Mouse (Mus musculus) embryo, embryonic 9.5 days (tissue): Measurements from ENCODE around the gene Rusc1.

Source experiments
- DNase-seq: peaks from one replicate; pipeline ENCODE4 v3.0.0-alpha.2; 2017; ENCODE audit errors: extremely low spot score

The Rusc1 gene

DNA sequence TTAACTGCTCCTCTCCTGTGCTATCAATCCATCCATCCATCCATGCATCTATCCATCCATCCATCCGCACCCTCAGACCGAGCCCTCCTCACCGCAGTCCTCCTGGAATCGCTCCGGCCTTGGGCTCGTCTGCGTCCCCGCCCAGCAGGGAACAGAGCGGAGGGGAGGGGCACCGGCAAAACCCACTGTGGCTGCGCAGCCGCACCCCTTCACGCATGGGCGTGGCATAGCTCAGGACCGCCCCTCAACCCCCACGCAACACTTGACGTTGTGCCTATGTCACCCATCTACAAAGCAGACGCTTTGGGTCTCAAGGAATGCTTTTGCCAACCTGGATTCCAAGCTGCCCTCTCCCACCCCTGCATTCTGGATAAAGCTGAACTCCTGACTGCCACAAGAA, at the start of gene Rusc1:
TSS of gene Rusc1 (minus strand) at position 137 of the 400 bp plus-strand sequence.
- DNase-seq, result peak; percentile 81

DNA sequence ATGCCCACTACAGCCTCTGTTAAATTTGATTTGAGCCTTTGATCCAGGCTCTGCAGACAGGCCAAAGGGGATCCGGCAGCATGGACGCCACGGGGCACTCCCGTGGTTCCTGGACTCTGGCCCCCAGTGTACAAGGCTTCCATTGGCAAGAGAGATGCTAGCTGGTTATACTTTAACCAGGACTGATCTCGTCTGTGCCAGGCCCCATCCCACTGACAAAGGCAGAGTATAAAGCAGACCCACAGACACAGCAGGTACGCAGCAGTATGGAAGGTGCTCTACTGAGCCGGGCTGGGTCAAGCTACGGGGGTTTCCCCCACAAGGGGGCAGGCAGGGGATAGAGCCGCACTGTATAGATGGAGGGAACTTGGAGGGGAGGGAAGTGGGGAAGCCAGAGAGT, 43.3 kb upstream of the Rusc1 start:
- peak; percentile 31 for DNase-seq

DNA sequence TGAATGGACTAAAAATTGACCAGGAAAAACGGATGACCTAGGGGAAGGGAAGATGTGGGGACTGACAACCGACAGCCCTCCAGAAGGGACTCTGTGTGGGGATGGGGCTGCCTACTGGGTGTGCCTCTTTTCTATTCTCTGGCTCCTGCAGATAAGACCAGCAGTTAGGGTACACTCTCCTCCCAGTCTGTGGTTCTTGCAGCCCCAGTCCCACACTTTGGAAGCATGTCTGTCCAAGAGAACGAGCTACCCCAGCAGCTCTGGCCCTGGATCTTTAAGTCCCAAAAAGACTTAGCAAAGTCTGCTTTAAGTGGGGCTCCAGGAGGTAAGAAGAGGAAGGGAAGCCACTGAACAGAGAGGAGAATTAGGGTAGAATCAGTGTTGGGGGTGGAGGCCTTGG, 42.8 kb upstream of the Rusc1 start, which contains the start of gene Pklr:
TSS of gene Pklr (plus strand) at position 185 of the 400 bp plus-strand sequence.
- no peak for DNase-seq

DNA sequence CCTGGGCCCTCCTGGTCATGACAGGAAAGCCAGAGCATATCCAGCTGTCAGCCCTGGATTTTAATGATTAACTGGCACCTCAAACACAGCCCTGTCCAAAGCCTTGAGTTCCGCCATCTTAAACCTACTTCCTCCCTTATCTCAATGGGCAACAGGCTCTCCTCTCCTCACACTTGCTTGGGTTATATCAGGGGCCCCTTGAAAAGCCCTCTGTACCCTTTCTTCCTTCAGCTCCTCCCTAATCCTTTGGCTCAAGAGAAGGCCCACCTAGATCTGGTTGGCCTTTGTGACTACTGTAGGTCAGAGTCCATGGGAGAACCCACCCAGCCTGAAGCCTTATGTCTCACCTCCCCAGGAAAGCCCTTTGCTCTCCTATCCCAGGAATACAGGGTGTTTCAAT, 40.6 kb upstream of the Rusc1 start:
- no peak for DNase-seq

DNA sequence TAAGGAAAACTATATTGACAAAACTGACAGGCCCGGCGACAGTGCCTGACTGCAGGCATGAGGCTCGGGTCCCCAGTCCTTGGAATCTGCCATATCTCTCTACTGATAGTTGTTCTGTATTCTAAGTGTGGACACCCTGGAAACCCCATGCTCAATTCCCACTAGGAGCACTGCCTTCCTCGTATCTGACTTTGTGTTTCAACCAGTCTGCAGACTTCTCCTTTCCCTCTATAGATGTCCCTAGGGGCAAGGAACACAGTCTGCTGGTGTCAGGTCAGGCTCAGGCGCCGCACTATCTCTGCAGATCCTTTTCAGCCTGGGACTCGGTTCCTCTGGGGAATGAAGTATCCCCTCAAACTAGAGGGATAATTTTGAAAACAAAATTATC, 39.9 kb upstream of the Rusc1 start:
- DNase-seq, result no peak

DNA sequence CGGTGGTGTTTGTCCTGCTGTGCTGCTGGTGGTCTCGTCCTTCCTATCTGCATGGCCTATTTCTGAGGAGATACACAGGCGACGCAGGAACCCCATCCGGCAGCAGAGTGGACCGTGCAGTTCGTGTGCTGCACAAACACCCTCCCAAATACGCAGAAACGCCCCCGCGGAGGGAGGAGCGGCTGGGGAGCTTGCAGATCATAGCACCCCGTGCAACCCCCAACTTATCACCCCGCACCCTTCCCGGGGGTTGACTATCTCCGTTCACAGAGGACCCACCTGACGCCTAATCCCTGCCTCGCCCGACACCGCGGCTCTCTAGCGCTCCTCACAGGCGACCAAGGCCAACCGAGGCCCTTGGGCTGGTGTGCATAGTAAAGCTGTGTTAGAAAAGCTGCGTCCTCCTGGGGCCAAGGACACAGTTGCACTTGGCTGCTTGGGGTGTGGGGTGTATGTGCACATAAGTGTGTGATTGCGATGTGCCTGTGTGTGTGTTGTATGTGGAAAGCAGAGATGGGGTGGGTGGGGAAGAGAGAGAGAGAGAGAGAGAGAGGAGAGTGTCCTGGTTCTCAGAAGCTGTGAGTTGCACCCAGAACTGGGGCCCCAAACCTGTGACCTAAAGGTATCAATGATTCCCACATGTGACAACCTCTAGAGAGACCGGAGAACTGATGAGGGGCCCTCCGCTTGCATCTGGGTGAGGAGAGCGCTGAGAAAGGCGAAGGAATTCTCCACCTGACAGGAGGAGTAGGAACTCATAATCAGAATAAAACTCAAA, 39.4 kb upstream of the Rusc1 start:
- peak; percentile 40 for DNase-seq

DNA sequence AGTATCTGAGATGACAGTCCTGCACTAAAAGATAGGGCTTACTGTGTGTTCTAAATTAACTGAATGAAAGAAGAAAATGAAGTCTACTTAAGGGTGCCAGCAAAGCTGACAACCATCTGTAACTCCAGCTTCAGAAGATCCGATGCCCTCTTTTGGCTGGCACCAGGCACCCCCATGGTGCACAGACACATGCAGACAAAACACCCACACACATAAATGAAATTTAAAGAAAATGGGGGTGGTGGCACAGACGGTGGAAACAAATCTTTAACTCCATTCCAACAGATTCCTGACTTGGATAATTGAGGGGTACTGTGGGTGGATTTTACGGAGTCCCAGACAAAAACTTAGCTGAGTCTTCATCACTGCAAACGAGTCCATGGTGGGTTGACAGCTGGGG, 38.7 kb upstream of the Rusc1 start:
- DNase-seq, result no peak

DNA sequence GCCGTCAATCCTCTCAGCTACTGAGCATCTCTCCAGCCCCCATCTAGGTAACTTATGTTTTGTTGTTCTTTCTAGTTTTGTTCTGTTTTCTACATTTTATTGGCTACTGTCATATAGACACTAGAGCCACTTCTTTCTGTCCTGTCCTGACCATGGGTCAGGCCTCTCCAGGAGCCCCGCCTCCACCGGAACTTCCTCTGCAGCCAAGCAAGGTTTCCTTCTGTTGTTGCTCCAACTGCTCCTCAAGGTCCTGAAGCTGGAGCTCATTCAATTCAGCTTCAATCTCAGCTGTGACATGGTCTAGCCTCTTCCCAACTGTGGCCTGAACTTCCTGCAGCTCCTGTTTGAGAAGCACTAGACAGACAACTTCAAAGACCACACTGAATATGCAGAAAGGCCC, 36.8 kb upstream of the Rusc1 start:
- DNase-seq, result no peak

DNA sequence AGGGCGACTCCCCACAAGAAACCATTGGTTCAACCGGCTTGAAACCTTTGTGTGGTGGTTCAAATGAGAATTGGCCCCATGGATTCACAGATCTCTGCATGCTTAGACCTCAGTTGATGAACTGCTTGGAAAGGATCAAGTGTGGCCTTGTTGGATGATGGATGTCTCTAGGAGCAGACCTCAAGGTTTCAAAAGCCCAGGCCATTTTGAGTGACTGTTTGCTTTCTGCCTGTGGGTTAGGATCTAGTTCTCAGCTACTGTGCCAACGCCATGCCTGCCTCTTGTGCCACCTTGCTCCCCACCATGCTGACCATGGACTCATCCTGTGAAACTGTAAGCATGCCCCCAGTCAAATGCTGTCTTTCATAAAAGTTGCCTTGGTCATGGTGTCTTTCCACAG, 32.9 kb upstream of the Rusc1 start:
- DNase-seq, result no peak

DNA sequence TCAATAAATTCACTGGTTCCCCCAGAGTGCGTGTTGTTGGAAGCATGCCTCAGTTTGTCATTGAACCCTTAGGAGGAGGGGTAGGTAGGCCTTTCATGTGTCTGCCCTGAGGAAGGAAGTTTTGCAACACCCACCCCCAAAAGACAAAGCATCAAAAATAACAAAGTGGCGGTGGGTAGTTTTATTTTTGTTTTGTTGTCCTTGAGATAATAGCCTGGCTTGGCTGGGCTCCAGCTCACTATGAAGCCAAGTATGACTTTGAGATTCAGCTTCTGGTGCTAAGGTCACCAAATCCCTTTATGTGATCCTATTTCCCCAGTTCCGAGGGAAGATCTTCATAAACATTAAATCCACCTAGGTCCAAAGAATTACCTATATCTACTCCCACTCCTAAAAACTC, 31.1 kb upstream of the Rusc1 start:
- DNase-seq, result no peak

DNA sequence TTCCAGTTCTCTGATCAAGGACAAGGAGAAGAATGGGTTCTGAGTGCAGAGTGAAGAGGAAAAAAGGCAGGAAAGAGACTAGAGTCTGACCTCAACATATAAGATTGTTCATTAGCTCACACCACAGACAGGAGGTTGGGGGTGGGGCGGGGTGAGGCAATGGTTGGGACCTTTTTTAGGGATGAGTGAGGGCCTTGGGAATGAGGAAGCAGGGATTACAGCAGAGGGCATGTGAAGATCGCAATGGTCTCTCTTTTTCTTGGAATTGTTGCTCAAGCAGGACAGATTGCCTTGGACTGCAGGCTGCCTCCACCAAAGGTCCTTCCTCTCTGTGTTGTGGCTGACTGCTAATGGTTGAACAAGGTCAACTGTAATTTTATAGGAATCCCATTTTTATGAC, 30.2 kb upstream of the Rusc1 start:
- no peak for DNase-seq

DNA sequence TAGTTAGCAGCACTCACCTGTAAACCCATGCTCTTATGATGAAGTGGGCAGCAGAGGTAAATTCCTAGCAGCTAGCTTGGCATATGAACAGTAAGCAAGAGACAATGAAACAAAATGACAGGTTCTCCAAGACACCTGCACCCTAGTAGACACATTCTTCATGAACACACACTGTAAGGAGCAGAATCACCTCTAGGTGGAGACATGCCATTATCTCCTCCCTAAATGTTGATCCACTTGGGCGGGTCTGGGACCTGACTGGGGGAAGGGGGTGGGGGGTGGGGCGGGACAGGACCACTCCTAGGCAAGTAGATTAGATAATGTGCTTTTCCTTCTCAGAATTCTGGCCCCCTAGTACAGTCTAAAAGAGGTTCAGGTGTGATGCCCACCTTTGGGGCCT, 22.4 kb upstream of the Rusc1 start:
- DNase-seq, result peak; percentile 17

DNA sequence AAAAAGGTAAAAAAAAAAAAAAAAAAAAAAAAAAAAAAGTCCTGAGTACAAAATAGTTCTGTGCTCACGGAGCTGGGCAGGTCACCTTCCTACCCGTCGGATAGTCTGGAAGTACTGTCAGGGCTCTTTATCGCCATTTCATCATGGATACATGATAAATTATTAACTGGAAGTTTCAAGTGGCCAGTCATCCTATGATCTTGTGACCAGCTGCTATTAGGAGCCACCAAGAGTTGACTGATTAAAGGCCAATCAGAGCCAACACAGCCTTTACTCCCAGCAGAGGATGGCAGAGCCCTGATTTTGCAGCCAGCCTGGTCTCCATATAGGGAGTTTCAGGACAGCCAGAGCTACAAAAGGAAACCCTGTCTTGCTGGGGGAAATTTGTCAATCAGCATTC, 19.9 kb upstream of the Rusc1 start:
- DNase-seq, result no peak

DNA sequence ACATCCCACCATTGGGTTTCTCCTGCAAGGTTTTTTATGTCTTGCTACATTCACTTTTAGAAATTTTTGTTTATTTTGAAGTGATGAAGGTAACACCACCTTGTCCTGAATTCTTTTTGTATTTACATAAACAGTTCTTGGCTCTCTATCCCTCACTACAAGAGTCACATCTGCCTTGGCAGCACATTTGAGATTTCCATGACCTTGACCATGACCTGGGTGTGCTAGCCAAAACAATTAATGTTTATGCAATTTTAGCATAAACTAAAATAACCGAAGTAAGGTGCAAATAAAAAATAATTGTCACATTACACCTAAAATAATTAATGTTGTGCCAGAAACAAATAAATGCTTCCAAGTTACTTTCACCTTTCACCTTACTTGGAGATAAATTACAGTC, 15.0 kb upstream of the Rusc1 start:
- no peak for DNase-seq

DNA sequence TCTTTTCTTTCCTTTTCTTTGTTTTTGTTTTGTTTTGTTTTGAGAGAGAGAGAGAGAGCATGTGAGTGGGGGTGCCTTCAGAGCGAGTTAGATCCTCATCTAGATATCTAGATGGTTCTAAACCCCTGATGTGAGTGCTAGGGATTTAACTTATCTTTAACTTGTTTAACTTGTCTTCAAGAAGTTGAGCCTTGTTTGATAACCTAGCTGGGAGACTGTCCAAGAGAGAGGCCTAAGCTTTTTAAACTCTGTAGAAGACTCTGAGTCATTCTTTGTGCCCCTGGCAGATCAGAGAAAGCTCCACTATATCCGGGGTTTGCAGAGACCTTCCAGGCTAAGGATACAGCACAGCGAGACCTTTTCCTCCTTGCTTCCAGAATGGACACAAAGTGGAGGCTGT, 14.4 kb upstream of the Rusc1 start:
- DNase-seq, result no peak

DNA sequence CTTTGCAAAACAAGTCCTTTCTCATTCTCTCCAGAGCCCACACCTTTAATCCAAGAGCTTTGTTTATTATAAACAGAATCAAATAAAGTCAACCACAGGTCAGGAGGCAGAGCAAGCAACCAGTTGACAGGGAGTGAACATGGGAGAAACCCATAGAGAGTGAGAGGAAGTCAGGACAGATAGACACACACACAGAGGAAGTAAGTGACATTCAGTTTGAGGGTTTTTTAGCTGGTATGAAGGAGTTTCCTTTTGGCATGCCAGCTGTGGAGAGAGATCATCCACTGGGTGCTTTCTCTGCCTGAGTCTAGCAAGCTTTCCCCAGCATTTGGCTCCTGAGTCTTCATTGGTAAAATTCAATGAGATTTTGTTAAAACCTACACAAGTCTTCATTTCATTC, 13.8 kb upstream of the Rusc1 start:
- DNase-seq, result no peak

DNA sequence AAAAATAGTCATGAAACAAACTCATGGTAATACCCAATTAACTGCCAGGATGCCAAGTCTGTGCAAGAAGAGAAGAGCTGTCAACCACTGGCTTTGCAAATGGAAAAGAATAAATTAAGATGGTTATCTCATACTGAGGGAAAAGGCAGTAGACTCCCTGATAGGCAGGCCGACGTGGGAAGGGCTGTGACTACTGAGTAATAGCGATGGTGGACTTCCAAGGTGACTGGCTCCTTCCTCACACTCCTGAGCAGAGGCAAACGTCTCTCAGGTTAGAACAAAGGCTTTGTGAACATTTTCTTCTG, 10.1 kb upstream of the Rusc1 start:
- DNase-seq, result no peak

DNA sequence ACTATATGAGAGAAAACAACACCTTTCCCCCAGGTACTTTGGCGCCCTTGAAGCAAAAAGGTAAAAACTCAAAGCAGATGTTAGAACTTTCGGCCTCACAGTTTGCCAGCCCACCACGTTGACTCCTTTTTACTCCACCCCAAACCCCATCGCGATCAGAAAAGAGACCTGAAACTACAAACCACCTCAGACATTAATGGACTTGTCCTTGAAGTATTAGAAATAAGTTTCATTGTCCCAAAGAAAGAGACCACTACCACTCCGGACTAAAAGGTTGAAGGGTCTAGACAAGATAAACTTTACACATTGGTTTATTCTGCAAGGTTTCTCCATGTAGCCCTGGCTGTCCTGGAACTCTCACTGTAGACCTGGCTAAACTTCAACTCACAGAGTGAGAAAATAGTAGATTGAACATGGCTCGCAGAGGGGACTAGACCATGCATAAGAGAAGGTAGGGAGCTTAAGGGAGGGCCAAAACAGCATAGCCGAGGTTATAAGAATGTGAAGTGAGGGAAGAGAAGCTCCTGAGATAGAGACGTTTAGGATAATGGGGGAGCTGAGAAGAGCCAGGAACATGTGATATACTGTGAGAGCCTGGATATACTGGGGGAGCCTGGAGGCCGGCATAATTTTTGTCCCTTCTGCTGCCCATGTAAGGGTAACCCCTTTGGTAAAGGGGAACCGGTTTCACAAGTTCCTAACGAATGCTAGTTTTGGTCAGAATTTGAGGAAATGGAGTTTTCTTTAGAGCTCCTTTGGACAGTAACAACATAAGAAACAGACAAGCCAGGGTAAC, 9.6 kb upstream of the Rusc1 start:
- DNase-seq, result no peak

DNA sequence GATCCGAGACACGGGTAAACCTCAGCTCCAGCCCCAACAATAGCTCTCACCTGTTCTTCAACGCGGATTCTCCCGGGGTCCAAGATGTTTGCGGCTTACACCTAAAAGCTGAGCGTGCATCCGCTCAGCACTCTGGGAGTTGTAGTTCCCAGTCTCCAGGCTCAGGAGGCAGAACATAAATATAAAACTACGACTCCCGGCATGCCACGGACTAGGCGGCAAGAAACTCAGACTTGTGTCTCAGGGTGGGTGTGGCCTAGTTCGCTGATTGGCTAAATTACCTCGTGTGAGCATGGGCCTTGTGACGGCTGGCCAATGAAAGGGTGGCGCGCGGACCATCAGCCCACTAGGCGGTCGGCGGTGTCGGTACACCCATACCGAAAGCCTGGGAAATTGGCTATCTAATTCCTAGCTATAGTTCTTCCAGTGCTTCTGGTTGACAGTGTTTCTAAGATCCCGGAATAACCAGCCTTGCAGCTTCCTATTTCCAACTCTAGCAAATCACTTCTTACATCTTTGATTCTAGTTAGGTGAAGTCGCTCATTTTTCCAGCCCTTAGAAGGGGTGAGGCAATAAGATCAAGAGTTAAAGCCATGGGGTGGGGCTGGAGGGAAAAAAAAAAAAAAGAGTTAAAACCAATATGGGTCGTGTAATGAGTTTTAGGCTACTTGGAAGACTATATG, 8.8 kb upstream of the Rusc1 start, which contains the start of gene Fdps:
TSS of gene Fdps (minus strand) at position 148 of the 683 bp plus-strand sequence.
- DNase-seq, result peak; percentile 93

DNA sequence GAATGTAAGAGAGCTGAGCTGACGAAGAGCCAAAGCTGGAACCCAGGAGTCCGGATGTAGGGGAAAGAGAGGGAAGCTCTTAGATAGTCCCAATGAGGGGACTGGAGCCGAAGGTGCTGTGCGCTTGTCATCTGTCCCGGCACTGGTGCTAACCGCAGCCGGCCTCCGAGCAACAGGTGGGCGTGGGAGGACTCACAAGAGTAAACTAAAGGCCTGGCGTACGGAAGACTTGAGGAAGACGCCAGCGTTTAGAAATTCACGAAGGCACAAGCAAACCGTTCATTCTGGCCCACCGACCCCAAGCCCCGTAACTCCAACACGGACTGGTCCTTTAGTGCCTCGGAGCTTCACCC, 8.3 kb upstream of the Rusc1 start:
- no peak for DNase-seq

DNA sequence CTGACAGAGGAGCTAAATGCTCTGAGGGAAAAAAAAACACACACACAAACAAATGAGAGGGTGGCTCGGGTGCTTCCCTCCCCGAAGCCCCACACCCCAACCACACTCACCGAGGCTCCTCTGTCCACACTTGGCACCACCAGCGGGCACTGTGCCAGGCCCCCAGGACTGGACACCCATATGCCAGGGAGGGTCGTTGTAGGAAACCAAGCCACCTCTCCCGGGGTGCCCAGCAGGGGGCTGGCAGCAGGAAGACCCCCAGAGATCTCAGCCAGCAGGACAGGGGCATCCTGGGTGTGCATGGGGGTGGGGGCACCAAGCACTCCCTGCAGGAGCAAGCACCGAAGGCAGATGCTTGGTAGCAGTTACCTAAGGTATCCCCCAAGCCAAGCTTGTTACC, 7.7 kb upstream of the Rusc1 start, which contains the start of gene Gm43738:
TSS of gene Gm43738 (minus strand) at position 289 of the 400 bp plus-strand sequence.
- DNase-seq, result no peak

DNA sequence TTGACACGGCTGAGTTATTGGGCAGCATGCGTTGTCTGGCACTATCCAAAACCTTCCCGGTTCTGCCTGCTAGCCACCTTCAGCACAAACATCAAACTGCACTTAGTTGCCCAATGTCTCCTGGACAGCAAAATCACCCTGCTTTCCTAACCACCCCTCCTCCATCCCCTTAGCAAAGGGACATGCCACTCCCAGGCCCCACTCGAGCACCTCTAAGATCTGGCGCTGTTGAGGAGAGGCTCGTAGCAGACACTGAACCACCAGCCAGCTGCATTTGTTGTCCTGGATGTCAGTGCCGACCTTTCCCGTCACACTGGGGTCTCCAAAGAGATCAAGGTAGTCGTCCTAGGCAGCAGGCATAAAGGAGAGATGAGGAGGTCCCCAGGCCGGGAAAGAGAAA, 910 bp upstream of the Rusc1 start:
- no peak for DNase-seq
